ENCODE assay signal across 16 mouse cellular contexts in the genomic region with DNA sequence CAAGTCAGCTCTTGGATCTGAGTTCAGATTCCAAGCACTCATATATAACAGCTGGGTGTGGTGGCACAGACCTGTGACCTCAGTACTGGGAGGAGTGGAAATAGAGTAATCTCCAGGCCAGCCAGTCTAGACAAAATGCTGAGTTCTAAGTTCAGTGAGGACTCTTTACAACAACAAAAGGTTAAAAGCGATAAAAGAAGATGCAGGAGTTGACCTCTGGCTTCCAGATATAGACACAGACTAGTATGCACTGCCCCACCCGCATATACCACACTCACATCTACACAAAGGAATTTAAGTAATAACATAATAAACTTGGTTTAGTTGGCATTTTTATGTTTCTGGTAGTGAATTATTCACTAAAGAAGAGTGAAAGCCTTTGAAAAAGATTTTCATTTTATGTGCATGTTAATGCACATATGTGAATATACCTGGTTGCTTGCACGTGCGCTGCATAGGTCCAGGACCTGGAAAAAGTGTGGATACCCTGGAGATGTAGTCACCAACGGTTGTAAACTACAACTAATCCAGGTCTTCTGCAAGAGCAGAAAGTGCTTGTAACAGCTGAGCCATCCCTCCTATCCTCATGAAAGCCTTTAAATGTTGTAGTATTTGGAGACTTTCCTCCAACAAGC.
"Had no signal": no experiment of that assay in that cellular context is flagged by ENCODE, and none has a peak within 500 bp of the region (broad histone marks: within the 10 kb centered on the region; RNA-seq: fewer than 3 reads in every experiment).

No protein-coding gene starts in this region.

- H3K9ac ChIP-seq: lung, embryonic 15.5 days; midbrain, embryonic 13.5 days; midbrain, embryonic 15.5 days; neural tube, embryonic 12.5 days had no signal

- H3K4me3 ChIP-seq: lung, embryonic 15.5 days; megakaryocyte, embryonic 14.5 days; midbrain, embryonic 13.5 days; midbrain, embryonic 15.5 days; neural tube, embryonic 12.5 days had no signal

- H3K36me3 ChIP-seq: lung, embryonic 15.5 days; midbrain, embryonic 13.5 days; midbrain, embryonic 15.5 days; neural tube, embryonic 12.5 days had no signal

- ATAC-seq: lung, postnatal 0 days; midbrain, embryonic 13.5 days; midbrain, embryonic 15.5 days had no signal

- H3K27me3 ChIP-seq: lung, embryonic 15.5 days; megakaryocyte, embryonic 14.5 days; midbrain, embryonic 13.5 days; midbrain, embryonic 15.5 days; neural tube, embryonic 12.5 days had no signal

- H3K4me2 ChIP-seq: lung, embryonic 15.5 days; midbrain, embryonic 11.5 days; midbrain, embryonic 13.5 days; midbrain, embryonic 15.5 days; neural tube, embryonic 12.5 days had no signal

- DNase-seq: lung, adult 2 months; lung, postnatal 14 days; lung, postnatal 36 days; right cerebral cortex, postnatal 14 days; spleen, adult 18-20 months; thymus, adult 18-20 months; thymus, postnatal 14 days; thymus, postnatal 36 days had no signal

- H3K27ac ChIP-seq: lung, embryonic 15.5 days; macrophage; midbrain, embryonic 13.5 days; midbrain, embryonic 15.5 days; neural tube, embryonic 12.5 days had no signal

- H3K4me1 ChIP-seq: lung, embryonic 15.5 days; midbrain, embryonic 13.5 days; midbrain, embryonic 15.5 days; neural tube, embryonic 12.5 days had no signal

- H3K9me3 ChIP-seq: lung, embryonic 15.5 days; megakaryocyte, embryonic 14.5 days; midbrain, embryonic 13.5 days; midbrain, embryonic 15.5 days; neural tube, embryonic 12.5 days had no signal
